Mouse (Mus musculus): Measurements from ENCODE around the gene Hip1r. TPM values are rescaled to one million over a fixed set of nuclear protein-coding genes. Genes with fewer than 3 reads are reported as not detected.
"Not testable (repeated sequence)": the region's sequence is repeated elsewhere in the genome, so short reads cannot be mapped to it uniquely, and the experiment has no call there.

Gene Hip1r
- polyA plus RNA-seq, 1 experiment, result 3.8 TPM

GRCm38 (mm10) chr5:124043212-124043978 is 70.0 kb downstream of the Hip1r start:
- no peak overlapping the region for H3K4me3 ChIP-seq (ENCODE audit: insufficient read depth, low read depth, low read length)
- H3K27ac ChIP-seq (replicated peaks; ENCODE audit: low read depth, low read length), result 0 out of 2 replicates have a peak overlapping the region, but pooled peaks have one; percentile 6
- peaks cover 3% of the 10 kb centered on the region; the same call in 1 of the 2 replicates for H3K4me1 ChIP-seq (ENCODE audit: control insufficient read depth, insufficient read depth, insufficient read length, low read length)

- Histone ChIP-seq H3K4me3 (ENCODE audit: insufficient read depth, low read depth, low read length) (no peak overlapping the region), H3K4me1 (ENCODE audit: control insufficient read depth, insufficient read depth, insufficient read length, low read length) (peaks cover 3% of the 10 kb centered on the region; the same call in 1 of the 2 replicates), H3K27ac (replicated peaks; ENCODE audit: low read depth, low read length) (no peak overlapping the region)
These were observed 70.6 kb downstream of the Hip1r start for GRCm38 (mm10) chr5:124043999-124044398.

- H3K4me3 ChIP-seq (ENCODE audit: insufficient read depth, low read depth, low read length), result no peak overlapping the region
- no peak overlapping the region for H3K27ac ChIP-seq (replicated peaks; ENCODE audit: low read depth, low read length)
- H3K4me1 ChIP-seq (ENCODE audit: control insufficient read depth, insufficient read depth, insufficient read length, low read length), result peaks cover 5% of the 10 kb centered on the region
These were observed 72.1 kb downstream of the Hip1r start for GRCm38 (mm10) chr5:124045453-124046010.

GRCm38 (mm10) chr5:124046741-124047401 is 73.4 kb downstream of the Hip1r start:
- Histone ChIP-seq H3K4me1 (ENCODE audit: control insufficient read depth, insufficient read depth, insufficient read length, low read length) (peaks cover 7% of the 10 kb centered on the region), H3K27ac (replicated peaks; ENCODE audit: low read depth, low read length) (no peak overlapping the region), H3K4me3 (ENCODE audit: insufficient read depth, low read depth, low read length) (no peak overlapping the region)

- Histone ChIP-seq H3K4me1 (ENCODE audit: control insufficient read depth, insufficient read depth, insufficient read length, low read length) (peaks cover 4% of the 10 kb centered on the region; the same call in 1 of the 2 replicates), H3K27ac (replicated peaks; ENCODE audit: low read depth, low read length) (peak overlapping the region; percentile 65), H3K4me3 (ENCODE audit: insufficient read depth, low read depth, low read length) (no peak overlapping the region)
These were observed 76.0 kb downstream of the Hip1r start for GRCm38 (mm10) chr5:124049249-124050045.

- H3K4me1 ChIP-seq (ENCODE audit: control insufficient read depth, insufficient read depth, insufficient read length, low read length), result peaks cover 4% of the 10 kb centered on the region; the same call in 1 of the 2 replicates
- H3K4me3 ChIP-seq (ENCODE audit: insufficient read depth, low read depth, low read length), result no peak overlapping the region
- peak overlapping the region; percentile 65 for H3K27ac ChIP-seq (replicated peaks; ENCODE audit: low read depth, low read length)
These were observed 76.9 kb downstream of the Hip1r start for GRCm38 (mm10) chr5:124050095-124051050.

GRCm38 (mm10) chr5:124051899-124052491 is 78.6 kb downstream of the Hip1r start:
- H3K4me3 ChIP-seq (ENCODE audit: insufficient read depth, low read depth, low read length), result no peak overlapping the region
- peak overlapping the region; percentile 71 for H3K27ac ChIP-seq (replicated peaks; ENCODE audit: low read depth, low read length)
- H3K4me1 ChIP-seq (ENCODE audit: control insufficient read depth, insufficient read depth, insufficient read length, low read length), result peaks cover 4% of the 10 kb centered on the region; the same call in 1 of the 2 replicates

- H3K27ac ChIP-seq (replicated peaks; ENCODE audit: low read depth, low read length), result peak overlapping the region; percentile 71; the same call in 1 of the 2 replicates
- not testable (repeated sequence) for H3K4me3 ChIP-seq (ENCODE audit: insufficient read depth, low read depth, low read length); H3K4me1 ChIP-seq (ENCODE audit: control insufficient read depth, insufficient read depth, insufficient read length, low read length)
These were observed 79.2 kb downstream of the Hip1r start for GRCm38 (mm10) chr5:124052641-124053040.

Other genes with a start within 250 kb of the Hip1r start
- 75.0 and 76.1 TPM in 2 replicates for gene Rsrc2, start 224.2 kb upstream of the Hip1r start, polyA plus RNA-seq (2012; ENCODE audit: insufficient read depth, insufficient read length, missing spikeins)
- gene Kntc1, start 223.9 kb upstream of the Hip1r start, polyA plus RNA-seq (2012; ENCODE audit: insufficient read depth, insufficient read length, missing spikeins), result not detected in 2 replicates
- gene Hcar2, start 108.1 kb upstream of the Hip1r start, polyA plus RNA-seq (2012; ENCODE audit: insufficient read depth, insufficient read length, missing spikeins), result 3.9 and 8.7 TPM in 2 replicates
- 10.5 and 17.4 TPM in 2 replicates for gene Hcar1, start 93.6 kb upstream of the Hip1r start, polyA plus RNA-seq (2012; ENCODE audit: insufficient read depth, insufficient read length, missing spikeins)
- 77.1 and 88.1 TPM in 2 replicates for gene Denr, start 66.5 kb upstream of the Hip1r start, polyA plus RNA-seq (2012; ENCODE audit: insufficient read depth, insufficient read length, missing spikeins)
- gene Gm43518, start 46.2 kb upstream of the Hip1r start, polyA plus RNA-seq (2012; ENCODE audit: insufficient read depth, insufficient read length, missing spikeins), result not detected in 2 replicates
- 6.1 and 11.5 TPM in 2 replicates for gene Ccdc62, start 42.9 kb upstream of the Hip1r start, polyA plus RNA-seq (2012; ENCODE audit: insufficient read depth, insufficient read length, missing spikeins)
- gene Vps37b, start 58.6 kb downstream of the Hip1r start, polyA plus RNA-seq (2012; ENCODE audit: insufficient read depth, insufficient read length, missing spikeins), result 2.7 and 3.7 TPM in 2 replicates
- gene Abcb9, start 122.2 kb downstream of the Hip1r start, polyA plus RNA-seq (2012; ENCODE audit: insufficient read depth, insufficient read length, missing spikeins), result 6.4 and 8.8 TPM in 2 replicates
- 20.5 and 23.1 TPM in 2 replicates for gene Ogfod2, start 138.7 kb downstream of the Hip1r start, polyA plus RNA-seq (2012; ENCODE audit: insufficient read depth, insufficient read length, missing spikeins)
- 55.2 and 72.4 TPM in 2 replicates for gene Arl6ip4, start 142.5 kb downstream of the Hip1r start, polyA plus RNA-seq (2012; ENCODE audit: insufficient read depth, insufficient read length, missing spikeins)

Measured in brown adipose tissue, adult 24 weeks (tissue).